Mouse (Mus musculus): ENCODE data around the gene Samd15. TPM values are rescaled to one million over a fixed set of nuclear protein-coding genes. Genes with fewer than 3 reads are reported as not detected.
"Not testable (repeated sequence)": the region's sequence is repeated elsewhere in the genome, so short reads cannot be mapped to it uniquely, and the experiment has no call there.

The Samd15 gene
- not detected for total RNA-seq (2021)
- long read RNA-seq, experiment 1, partial matches to known transcripts = 0 of 1 reads
- long read RNA-seq, experiment 1, other reads (novel, unspliced or antisense) = 1 of 1 reads
- long read RNA-seq, experiment 2 = 0 reads

GRCm38 (mm10) chr12:87199206-87199972, at the start of gene Samd15:
Gene Samd15, plus strand, starts transcription at chr12:87199723.
- peak; percentile 19 for DNase-seq

- DNase-seq = not testable (repeated sequence)
Measured at GRCm38 (mm10) chr12:87154448-87154847, 45.1 kb upstream of the Samd15 start.

DNA sequence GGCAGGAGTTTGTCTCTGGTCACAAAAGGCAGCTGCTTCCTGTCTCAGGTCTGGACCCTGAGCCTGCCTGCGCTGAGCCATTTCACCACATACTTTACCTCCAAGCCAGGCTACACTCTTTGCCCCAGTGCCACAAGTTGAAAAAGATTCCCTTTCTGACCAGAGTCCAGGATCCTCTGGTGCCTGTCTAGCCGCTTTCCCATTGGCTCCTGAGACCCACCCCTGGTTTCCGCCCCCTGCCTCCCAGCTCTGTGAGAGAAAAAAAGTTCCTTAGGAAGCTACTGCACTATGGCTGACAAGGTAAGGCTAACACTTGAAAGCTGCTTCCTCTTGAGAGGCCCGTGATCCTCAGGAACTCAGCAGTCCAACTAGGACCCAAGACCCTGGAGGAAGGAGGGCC, 42.2 kb upstream of the Samd15 start:
- DNase-seq = no peak

DNA sequence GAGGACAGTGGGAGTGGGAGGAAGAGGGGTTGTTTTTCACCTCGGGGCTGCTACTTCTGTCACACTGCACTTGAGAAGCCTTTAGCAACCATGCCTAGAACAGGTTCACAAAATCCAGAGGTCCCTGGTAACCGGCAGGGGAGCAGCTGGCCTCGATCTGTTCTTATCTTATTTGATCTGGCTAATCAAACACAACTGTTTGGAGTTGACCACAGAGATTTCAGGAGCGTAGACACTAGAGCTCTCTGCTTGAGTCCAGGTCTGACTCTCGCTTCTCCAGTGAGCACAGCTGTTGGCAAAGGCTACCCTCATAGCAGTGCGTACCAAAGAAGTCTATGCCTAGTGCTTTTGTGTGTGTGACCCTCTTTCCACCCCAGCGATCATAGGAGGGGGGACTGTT, 41.4 kb upstream of the Samd15 start:
- no peak for DNase-seq

GRCm38 (mm10) chr12:87160310-87160709, 39.2 kb upstream of the Samd15 start:
- DNase-seq = no peak

- no peak for DNase-seq
Measured at GRCm38 (mm10) chr12:87160815-87161214, 38.7 kb upstream of the Samd15 start.

GRCm38 (mm10) chr12:87175194-87175946, 24.2 kb upstream of the Samd15 start:
- DNase-seq = no peak

GRCm38 (mm10) chr12:87177631-87178030, 21.9 kb upstream of the Samd15 start:
- no peak for DNase-seq

GRCm38 (mm10) chr12:87193008-87193407, 6.5 kb upstream of the Samd15 start:
- no peak for DNase-seq

DNA sequence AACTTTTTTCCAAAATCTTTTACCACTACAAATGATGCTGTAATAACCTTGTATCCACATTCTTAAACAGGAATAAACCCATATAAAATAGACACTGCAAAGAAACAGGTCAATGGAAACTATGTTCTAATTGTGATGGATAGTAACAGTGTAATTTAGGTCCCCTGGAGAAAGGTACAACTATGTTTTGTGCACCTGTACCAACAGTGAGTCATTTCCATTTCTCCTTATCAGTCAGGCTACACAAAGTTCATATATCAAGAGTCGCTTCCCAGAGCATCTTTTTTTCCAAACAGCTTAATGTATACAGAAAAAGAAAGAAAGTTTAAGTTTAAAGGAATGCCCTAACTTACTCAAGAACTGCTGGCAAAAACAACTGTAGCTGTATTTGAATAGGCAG, 4.5 kb upstream of the Samd15 start:
- no peak for DNase-seq

DNA sequence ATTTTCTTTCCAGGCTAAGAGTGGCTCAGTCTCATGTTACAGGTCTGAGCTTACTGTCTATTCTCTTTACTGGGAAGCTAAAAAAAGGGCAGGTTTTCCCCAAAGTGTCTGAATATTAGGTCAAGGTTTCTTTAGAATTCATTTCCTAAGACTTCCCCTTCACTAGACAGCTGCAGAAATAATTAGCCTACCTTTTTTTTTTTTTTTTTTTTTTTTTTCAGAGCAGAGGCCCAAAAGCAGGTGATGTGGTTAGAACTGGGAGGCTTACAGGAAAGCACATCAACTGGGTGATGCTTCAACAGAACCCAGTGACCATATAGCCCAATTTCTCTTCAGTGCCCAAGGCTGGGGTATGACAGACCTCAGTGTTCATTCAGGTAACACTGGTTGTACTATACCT, 3.2 kb upstream of the Samd15 start:
- no peak for DNase-seq

GRCm38 (mm10) chr12:87198792-87199191, 731 bp upstream of the Samd15 start:
- no peak for DNase-seq

- DNase-seq = peak; percentile 76
Measured at GRCm38 (mm10) chr12:87199973-87200586, 557 bp downstream of the Samd15 start, which contains the start of gene Tmed8. Gene Tmed8, minus strand, starts transcription at chr12:87200454.

GRCm38 (mm10) chr12:87201694-87202093, 2.2 kb downstream of the Samd15 start:
- no peak for DNase-seq

- not testable (repeated sequence) for DNase-seq
Measured at GRCm38 (mm10) chr12:87205789-87206188, 6.3 kb downstream of the Samd15 start.

- no peak for DNase-seq
Measured at GRCm38 (mm10) chr12:87212844-87213606, 13.5 kb downstream of the Samd15 start.

GRCm38 (mm10) chr12:87216053-87216452, 16.5 kb downstream of the Samd15 start:
- no peak for DNase-seq

DNA sequence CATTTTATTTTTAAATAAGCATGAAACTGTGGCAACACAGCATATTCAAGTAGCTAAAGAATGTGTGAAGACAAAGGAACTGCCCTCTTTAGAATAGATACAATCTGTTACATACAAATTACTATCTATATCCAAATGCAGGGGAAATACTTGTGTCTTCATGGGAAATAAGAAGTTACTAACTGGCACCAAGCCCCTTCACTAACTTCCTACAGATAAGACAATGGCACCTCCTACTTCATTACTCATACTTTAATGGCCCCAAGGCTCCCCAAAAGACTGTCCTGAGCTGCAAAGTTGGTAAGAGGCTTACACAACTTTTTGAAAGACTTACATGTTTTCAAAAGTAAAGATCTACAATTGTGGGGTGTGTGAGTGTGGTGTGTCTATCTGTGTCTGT, 18.1 kb downstream of the Samd15 start:
- DNase-seq = no peak

GRCm38 (mm10) chr12:87219362-87219761, 19.8 kb downstream of the Samd15 start:
- no peak for DNase-seq

DNA sequence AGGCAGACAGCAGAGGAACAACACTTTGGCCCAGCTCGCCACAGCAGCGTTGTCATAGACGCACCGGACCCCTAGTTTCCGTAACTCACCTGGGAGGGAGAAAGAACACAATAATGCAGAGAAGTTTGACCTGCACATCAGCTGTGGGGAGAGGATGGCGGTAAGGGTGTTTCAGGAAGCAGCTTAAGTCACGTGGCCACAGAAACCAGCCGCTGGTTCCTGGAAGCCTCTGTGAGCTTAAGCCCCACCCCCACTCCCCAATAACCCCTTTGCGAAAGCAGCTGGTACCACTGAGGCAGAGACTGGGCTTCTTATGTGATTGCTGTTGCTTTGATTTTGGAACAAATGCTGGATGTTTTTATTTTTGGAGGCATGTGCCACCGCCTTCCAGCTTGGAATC, 25.4 kb downstream of the Samd15 start:
- DNase-seq = no peak

- no peak for DNase-seq
Measured at GRCm38 (mm10) chr12:87226801-87227200, 27.3 kb downstream of the Samd15 start.

- DNase-seq = no peak
Measured at GRCm38 (mm10) chr12:87229633-87230032, 30.1 kb downstream of the Samd15 start.

Measured in gastrocnemius, postnatal 25 days (tissue).